Mouse (Mus musculus) stomach, embryonic 15.5 days (tissue): Measurements from ENCODE around the gene Mcam. TPM values are rescaled to one million over a fixed set of nuclear protein-coding genes. Genes with fewer than 3 reads are reported as not detected.

Experiments used
- ATAC-seq: fragments of 200-750 bp; cut with Nextera tagmentation; 2 replicates; pipeline ENCODE4 v1.8.0; 2017; ENCODE audit warnings: low read depth, moderate number of reproducible peaks, moderate TSS enrichment; ENCODE audit not compliant: insufficient read depth, low FRiP score
- H3K27ac ChIP-seq: fragments of 300-500 bp; sonication (generic); 2 replicates; pipeline ENCODE4 v1.5.1; 2015; ENCODE audit warnings: mild to moderate bottlenecking, inconsistent platforms
- H3K27me3 ChIP-seq: fragments of 300-500 bp; sonication (generic); replicated peaks from 2 replicates; pipeline ENCODE4 v1.6.1; 2015; ENCODE audit warnings: inconsistent platforms
- H3K36me3 ChIP-seq: fragments of 300-500 bp; sonication (generic); 2 replicates; pipeline ENCODE4 v1.6.1; 2015; ENCODE audit warnings: inconsistent platforms
- H3K4me1 ChIP-seq: fragments of 300-500 bp; sonication (generic); 2 replicates; pipeline ENCODE4 v1.6.1; 2015; ENCODE audit warnings: inconsistent platforms
- H3K4me2 ChIP-seq: fragments of 300-500 bp; sonication (generic); 2 replicates; pipeline ENCODE4 v1.6.1; 2015; ENCODE audit warnings: mild to moderate bottlenecking, inconsistent platforms
- H3K4me3 ChIP-seq: fragments of 300-500 bp; sonication (generic); replicated peaks from 2 replicates; pipeline ENCODE4 v1.5.1; 2015; ENCODE audit warnings: inconsistent platforms
- H3K9ac ChIP-seq: fragments of 300-500 bp; sonication (generic); 2 replicates; pipeline ENCODE4 v1.6.1; 2015; ENCODE audit warnings: inconsistent platforms
- H3K9me3 ChIP-seq: fragments of 300-500 bp; sonication (generic); 2 replicates; pipeline ENCODE4 v1.6.1; 2016; ENCODE audit warnings: inconsistent platforms
- WGBS: fragments of 180-500 bp; shearing (Covaris S2); methylation state at CpG from one replicate; pipeline ENCODE4 v1.1.7; 2015; 5-methylcytosine and 5-hydroxymethylcytosine counted together
- polyA plus RNA-seq: library from polyadenylated mRNA; unstranded; fragments of >200 nt; fragmentation: Nextera tagmentation; extraction: Ambion mirVana; gene quantifications from 2 replicates; pipeline ENCODE4 v1.2.1, GENCODE M21; 2015

The Mcam gene
- 38.3 and 43.0 TPM in 2 replicates for polyA plus RNA-seq

GRCm38 (mm10) chr9:44134101-44134850 lies at the start of gene Mcam:
TSS of gene Mcam (plus strand) at chr9:44134469.
- Histone ChIP-seq H3K36me3 (no peaks in the 10 kb centered on the region), H3K9me3 (no peaks in the 10 kb centered on the region), H3K4me2 (peak within 1 kb of the TSS; percentile 92), H3K27ac (peak within 1 kb of the TSS; percentile 87), H3K27me3 (no peaks in the 10 kb centered on the region), H3K9ac (peak within 1 kb of the TSS; percentile 78), H3K4me3 (peak within 1 kb of the TSS; percentile 65), H3K4me1 (peaks cover 28% of the 10 kb centered on the region)
- peak; percentile 21; the same call in 1 of the 2 replicates for ATAC-seq
- under 1% methylated on average over 50 of the region's 55 CpGs for WGBS

- H3K4me2 ChIP-seq: peak overlapping the region; percentile 100
- H3K27me3 ChIP-seq: 0 out of 2 replicates have a peak, but pooled peaks cover 6% of the 10 kb centered on the region
- peaks cover 49% of the 10 kb centered on the region for H3K4me1 ChIP-seq
- WGBS: under 1% methylated on average over 62 of the region's 62 CpGs
- peak overlapping the region; percentile 58 for H3K4me3 ChIP-seq
- peak; percentile 78 for ATAC-seq
- H3K27ac ChIP-seq: 0 out of 2 replicates have a peak overlapping the region, but pooled peaks have one; percentile 64
- peak overlapping the region; percentile 68 for H3K9ac ChIP-seq
- H3K36me3 ChIP-seq: no peaks in the 10 kb centered on the region
- H3K9me3 ChIP-seq: no peaks in the 10 kb centered on the region
Observed at GRCm38 (mm10) chr9:44084659-44085229, 49.5 kb upstream of the Mcam start.

- Histone ChIP-seq H3K27me3 (0 out of 2 replicates have a peak, but pooled peaks cover 6% of the 10 kb centered on the region), H3K9ac (peak overlapping the region; percentile 68), H3K4me1 (peaks cover 48% of the 10 kb centered on the region), H3K9me3 (no peaks in the 10 kb centered on the region), H3K4me2 (peak overlapping the region; percentile 100), H3K36me3 (no peaks in the 10 kb centered on the region), H3K27ac (no peak overlapping the region), H3K4me3 (peak overlapping the region; percentile 58)
- no peak for ATAC-seq
- 4% methylated on average over 10 of the region's 10 CpGs for WGBS
Observed at GRCm38 (mm10) chr9:44085276-44085675, 49.0 kb upstream of the Mcam start.

GRCm38 (mm10) chr9:44085741-44086665 lies 48.3 kb upstream of the Mcam start:
- H3K27ac ChIP-seq: no peak overlapping the region
- peaks cover 43% of the 10 kb centered on the region for H3K4me1 ChIP-seq
- WGBS: 66% methylated on average over 15 of the region's 15 CpGs
- H3K36me3 ChIP-seq: no peaks in the 10 kb centered on the region
- ATAC-seq: no peak
- H3K9me3 ChIP-seq: no peaks in the 10 kb centered on the region
- H3K4me2 ChIP-seq: peak overlapping the region; percentile 100
- H3K4me3 ChIP-seq: peak overlapping the region; percentile 58; the same call in 1 of the 2 replicates
- no peak overlapping the region for H3K9ac ChIP-seq
- 0 out of 2 replicates have a peak, but pooled peaks cover 6% of the 10 kb centered on the region for H3K27me3 ChIP-seq

- Histone ChIP-seq H3K4me2 (no peak overlapping the region), H3K36me3 (no peaks in the 10 kb centered on the region), H3K27ac (no peak overlapping the region), H3K9ac (no peak overlapping the region), H3K27me3 (0 out of 2 replicates have a peak, but pooled peaks cover 6% of the 10 kb centered on the region), H3K4me3 (no peak overlapping the region), H3K9me3 (no peaks in the 10 kb centered on the region), H3K4me1 (peaks cover 43% of the 10 kb centered on the region)
- 51% methylated on average over 10 of the region's 10 CpGs for WGBS
- no peak for ATAC-seq
Observed at GRCm38 (mm10) chr9:44086960-44087359, 47.3 kb upstream of the Mcam start.

- Histone ChIP-seq H3K4me3 (no peak overlapping the region), H3K27me3 (0 out of 2 replicates have a peak, but pooled peaks cover 6% of the 10 kb centered on the region), H3K9ac (no peak overlapping the region), H3K36me3 (no peaks in the 10 kb centered on the region), H3K4me2 (peak overlapping the region; percentile 28; the same call in 1 of the 2 replicates), H3K4me1 (peaks cover 43% of the 10 kb centered on the region), H3K27ac (peak overlapping the region; percentile 46; the same call in 1 of the 2 replicates), H3K9me3 (no peaks in the 10 kb centered on the region)
- WGBS: 8% methylated on average over 15 of the region's 15 CpGs
- no peak; the same call in 1 of the 2 replicates for ATAC-seq
Observed at GRCm38 (mm10) chr9:44087761-44088455, 46.4 kb upstream of the Mcam start.

GRCm38 (mm10) chr9:44088877-44089608 lies 45.2 kb upstream of the Mcam start:
- Histone ChIP-seq H3K4me2 (no peak overlapping the region), H3K36me3 (0 out of 2 replicates have a peak, but pooled peaks cover 4% of the 10 kb centered on the region), H3K4me3 (no peak overlapping the region), H3K9me3 (no peaks in the 10 kb centered on the region), H3K27me3 (0 out of 2 replicates have a peak, but pooled peaks cover 6% of the 10 kb centered on the region), H3K9ac (no peak overlapping the region), H3K27ac (0 out of 2 replicates have a peak overlapping the region, but pooled peaks have one; percentile 9), H3K4me1 (peaks cover 38% of the 10 kb centered on the region)
- 55% methylated on average over 12 of the region's 12 CpGs for WGBS
- no peak for ATAC-seq

- Histone ChIP-seq H3K4me2 (peak overlapping the region; percentile 13; the same call in 1 of the 2 replicates), H3K4me3 (no peak overlapping the region), H3K36me3 (0 out of 2 replicates have a peak, but pooled peaks cover 4% of the 10 kb centered on the region), H3K4me1 (peaks cover 6% of the 10 kb centered on the region), H3K9me3 (no peaks in the 10 kb centered on the region), H3K27me3 (no peaks in the 10 kb centered on the region), H3K27ac (no peak overlapping the region), H3K9ac (no peak overlapping the region)
- 39% methylated on average over 24 of the region's 24 CpGs for WGBS
- peak; percentile 38; the same call in 1 of the 2 replicates for ATAC-seq
Observed at GRCm38 (mm10) chr9:44093612-44094503, 40.4 kb upstream of the Mcam start.

- no peaks in the 10 kb centered on the region for H3K9me3 ChIP-seq
- H3K36me3 ChIP-seq: 0 out of 2 replicates have a peak, but pooled peaks cover 4% of the 10 kb centered on the region
- no peak for ATAC-seq
- 75% methylated on average over 3 of the region's 3 CpGs for WGBS
- H3K27me3 ChIP-seq: no peaks in the 10 kb centered on the region
- H3K9ac ChIP-seq: no peak overlapping the region
- H3K4me3 ChIP-seq: no peak overlapping the region
- no peak overlapping the region for H3K27ac ChIP-seq
- peaks cover 6% of the 10 kb centered on the region for H3K4me1 ChIP-seq
- H3K4me2 ChIP-seq: no peak overlapping the region
Observed at GRCm38 (mm10) chr9:44094737-44095136, 39.5 kb upstream of the Mcam start.
